Mouse (Mus musculus): ENCODE data around the gene Arsb. TPM values are rescaled to one million over a fixed set of nuclear protein-coding genes. Genes with fewer than 3 reads are reported as not detected.

Gene Arsb
- polyA plus RNA-seq, 1 experiment from 2014 or later = 7.9 TPM

DNA sequence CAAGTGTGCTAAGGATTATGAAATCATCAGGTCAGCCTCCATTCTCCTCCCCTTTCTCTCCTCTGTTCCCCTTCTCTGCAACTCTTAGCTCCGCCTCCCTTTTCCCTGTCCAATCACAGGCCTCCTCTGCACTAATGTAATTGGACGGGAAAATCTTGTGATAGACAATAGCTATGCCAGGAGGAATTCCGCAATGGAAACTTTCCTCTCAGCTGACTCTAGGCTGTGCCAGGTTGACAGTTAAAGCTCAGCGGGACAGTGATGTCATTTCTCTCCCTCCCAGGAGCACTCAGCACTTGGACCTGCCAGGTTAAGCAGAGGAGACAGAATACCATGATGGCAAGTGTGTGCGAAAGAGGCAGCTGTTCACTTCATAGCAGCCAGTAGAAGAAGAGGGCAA is 95.2 kb downstream of the Arsb start:
- no peak overlapping the region for H3K4me3 ChIP-seq (ENCODE audit: low read depth, low read length)
- H3K9me3 ChIP-seq (ENCODE audit: control insufficient read depth) = no peaks in the 10 kb centered on the region
- 81% methylated on average over 5 of the region's 5 CpGs for WGBS
- no peak overlapping the region for H3K4me2 ChIP-seq (replicated peaks; ENCODE audit: low read depth)
- no peak for TF ChIP-seq CTCF (IDR thresholded peaks at IDR 0.05; ENCODE audit: low read depth)
- no peak for ATAC-seq
- no peaks in the 10 kb centered on the region for H3K36me3 ChIP-seq (ENCODE audit: control insufficient read depth, insufficient read depth)
- no peaks in the 10 kb centered on the region for H3K27me3 ChIP-seq (replicated peaks; ENCODE audit: control insufficient read depth, insufficient read depth, low read length)
- no peaks in the 10 kb centered on the region for H3K4me1 ChIP-seq (replicated peaks; ENCODE audit: control insufficient read depth, insufficient read depth, low read length)
- H3K27ac ChIP-seq (ENCODE audit: low read depth, low read length) = no peak overlapping the region
- H3K9ac ChIP-seq (ENCODE audit: low read depth, low read length) = no peak overlapping the region

DNA sequence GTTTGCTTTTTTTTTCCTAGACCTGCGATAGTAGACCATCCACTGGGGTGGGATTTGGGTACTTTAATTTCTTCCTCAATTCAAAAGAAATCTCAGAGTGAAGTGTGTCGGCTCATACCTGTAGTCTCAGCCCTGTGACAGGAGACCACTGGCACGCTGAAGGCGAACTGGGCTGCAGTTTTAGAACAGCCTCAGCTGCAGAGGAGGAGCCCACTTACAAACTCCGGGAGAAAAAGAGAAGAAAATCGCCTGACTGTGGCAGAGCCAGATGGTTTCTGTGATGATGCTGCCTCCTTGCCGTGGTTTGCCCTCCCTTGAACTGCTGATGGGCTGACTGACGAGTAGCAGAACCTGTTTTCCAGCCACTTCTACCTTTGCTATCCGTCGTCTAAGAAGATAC is 100.3 kb downstream of the Arsb start:
- no peak for TF ChIP-seq CTCF (IDR thresholded peaks at IDR 0.05; ENCODE audit: low read depth)
- WGBS = 68% methylated on average over 10 of the region's 10 CpGs

DNA sequence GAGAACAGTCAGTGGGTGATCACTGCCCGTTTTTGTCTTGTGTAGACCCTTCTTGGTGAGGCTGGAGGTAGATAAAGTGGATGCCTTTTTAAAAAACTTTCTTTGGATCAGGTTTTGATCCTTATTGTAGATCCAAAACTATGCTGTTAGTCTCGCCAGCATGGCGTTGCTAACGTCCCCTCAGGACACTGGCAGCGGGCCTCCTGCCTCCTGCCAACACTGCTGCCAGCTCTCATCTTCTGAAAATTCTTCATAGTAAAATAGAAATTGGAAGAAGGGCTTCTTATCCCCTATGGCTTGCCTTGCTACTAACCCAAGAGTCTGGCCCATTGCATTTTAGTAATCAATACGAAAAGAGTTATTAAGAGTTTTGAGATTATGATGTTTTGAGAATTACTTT is 101.2 kb downstream of the Arsb start:
- Histone ChIP-seq H3K9me3 (ENCODE audit: control insufficient read depth) (no peaks in the 10 kb centered on the region), H3K4me2 (replicated peaks; ENCODE audit: low read depth) (no peak overlapping the region), H3K27me3 (replicated peaks; ENCODE audit: control insufficient read depth, insufficient read depth, low read length) (no peaks in the 10 kb centered on the region), H3K4me3 (ENCODE audit: low read depth, low read length) (no peak overlapping the region), H3K27ac (ENCODE audit: low read depth, low read length) (no peak overlapping the region), H3K4me1 (replicated peaks; ENCODE audit: control insufficient read depth, insufficient read depth, low read length) (no peaks in the 10 kb centered on the region), H3K36me3 (ENCODE audit: control insufficient read depth, insufficient read depth) (no peaks in the 10 kb centered on the region), H3K9ac (ENCODE audit: low read depth, low read length) (no peak overlapping the region)
- ATAC-seq = no peak
- WGBS = 95% methylated on average over 6 of the region's 6 CpGs
- TF ChIP-seq CTCF (IDR thresholded peaks at IDR 0.05; ENCODE audit: low read depth) = no peak

More for the DNA sequence above, 100.3 kb downstream of the Arsb start:
- no peaks in the 10 kb centered on the region for H3K4me1 ChIP-seq (replicated peaks; ENCODE audit: control insufficient read depth, insufficient read depth, low read length)
- H3K4me2 ChIP-seq (replicated peaks; ENCODE audit: low read depth) = no peak overlapping the region
- no peak overlapping the region for H3K4me3 ChIP-seq (ENCODE audit: low read depth, low read length)
- no peak for ATAC-seq
- no peaks in the 10 kb centered on the region for H3K36me3 ChIP-seq (ENCODE audit: control insufficient read depth, insufficient read depth)
- H3K27me3 ChIP-seq (replicated peaks; ENCODE audit: control insufficient read depth, insufficient read depth, low read length) = no peaks in the 10 kb centered on the region
- no peaks in the 10 kb centered on the region for H3K9me3 ChIP-seq (ENCODE audit: control insufficient read depth)
- H3K9ac ChIP-seq (ENCODE audit: low read depth, low read length) = no peak overlapping the region
- no peak overlapping the region for H3K27ac ChIP-seq (ENCODE audit: low read depth, low read length)

DNA sequence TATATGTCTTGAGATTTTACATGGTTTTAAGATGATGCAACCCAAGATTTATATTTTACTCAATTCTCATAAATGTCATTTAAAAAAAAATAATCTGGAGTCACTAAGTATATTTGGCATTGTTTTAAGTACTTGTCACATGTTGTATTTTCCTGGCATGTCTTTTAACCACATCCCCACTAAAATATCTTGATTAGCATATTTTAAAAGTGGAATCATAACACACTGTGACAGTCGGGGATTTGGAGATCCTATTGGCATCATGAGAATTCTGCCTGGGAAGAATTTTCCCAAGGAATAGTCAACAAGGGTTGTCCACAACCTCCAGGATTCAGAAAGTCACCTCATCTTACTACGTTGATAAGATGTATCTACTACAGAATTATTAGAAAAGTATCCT is 106.5 kb downstream of the Arsb start:
- no peak overlapping the region for H3K4me3 ChIP-seq (ENCODE audit: low read depth, low read length)
- H3K9ac ChIP-seq (ENCODE audit: low read depth, low read length) = no peak overlapping the region
- no peak for ATAC-seq
- no peak overlapping the region for H3K27ac ChIP-seq (ENCODE audit: low read depth, low read length)
- no peaks in the 10 kb centered on the region for H3K4me1 ChIP-seq (replicated peaks; ENCODE audit: control insufficient read depth, insufficient read depth, low read length)
- no peaks in the 10 kb centered on the region for H3K27me3 ChIP-seq (replicated peaks; ENCODE audit: control insufficient read depth, insufficient read depth, low read length)
- no peak overlapping the region for H3K4me2 ChIP-seq (replicated peaks; ENCODE audit: low read depth)
- 79% methylated on average over 2 of the region's 2 CpGs for WGBS
- H3K36me3 ChIP-seq (ENCODE audit: control insufficient read depth, insufficient read depth) = no peaks in the 10 kb centered on the region
- TF ChIP-seq CTCF (IDR thresholded peaks at IDR 0.05; ENCODE audit: low read depth) = no peak
- H3K9me3 ChIP-seq (ENCODE audit: control insufficient read depth) = no peaks in the 10 kb centered on the region

DNA sequence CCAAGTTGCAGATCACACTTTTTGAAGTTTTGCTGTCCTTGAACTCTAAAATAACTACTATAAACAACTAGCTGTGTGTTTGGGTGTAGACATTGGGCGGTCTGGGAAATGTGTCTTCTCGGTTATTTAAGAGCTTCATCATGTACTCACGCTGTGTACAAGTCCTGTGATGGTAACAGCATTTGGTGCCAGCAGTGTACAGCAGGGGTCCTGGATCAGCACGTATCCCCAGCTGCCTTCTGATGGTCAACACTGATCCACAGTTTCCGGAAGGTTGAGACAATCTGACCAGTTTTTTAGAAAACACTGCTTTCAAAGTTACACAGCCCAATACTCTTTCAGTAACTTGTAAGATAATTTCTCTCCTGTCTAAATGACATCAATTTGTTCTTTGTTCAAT is 108.0 kb downstream of the Arsb start:
- ATAC-seq = no peak
- WGBS = 85% methylated on average over 5 of the region's 5 CpGs
- no peaks in the 10 kb centered on the region for H3K4me1 ChIP-seq (replicated peaks; ENCODE audit: control insufficient read depth, insufficient read depth, low read length)
- H3K27ac ChIP-seq (ENCODE audit: low read depth, low read length) = no peak overlapping the region
- H3K27me3 ChIP-seq (replicated peaks; ENCODE audit: control insufficient read depth, insufficient read depth, low read length) = no peaks in the 10 kb centered on the region
- no peaks in the 10 kb centered on the region for H3K9me3 ChIP-seq (ENCODE audit: control insufficient read depth)
- no peak overlapping the region for H3K4me3 ChIP-seq (ENCODE audit: low read depth, low read length)
- H3K9ac ChIP-seq (ENCODE audit: low read depth, low read length) = no peak overlapping the region
- no peaks in the 10 kb centered on the region for H3K36me3 ChIP-seq (ENCODE audit: control insufficient read depth, insufficient read depth)
- no peak for TF ChIP-seq CTCF (IDR thresholded peaks at IDR 0.05; ENCODE audit: low read depth)
- H3K4me2 ChIP-seq (replicated peaks; ENCODE audit: low read depth) = no peak overlapping the region

DNA sequence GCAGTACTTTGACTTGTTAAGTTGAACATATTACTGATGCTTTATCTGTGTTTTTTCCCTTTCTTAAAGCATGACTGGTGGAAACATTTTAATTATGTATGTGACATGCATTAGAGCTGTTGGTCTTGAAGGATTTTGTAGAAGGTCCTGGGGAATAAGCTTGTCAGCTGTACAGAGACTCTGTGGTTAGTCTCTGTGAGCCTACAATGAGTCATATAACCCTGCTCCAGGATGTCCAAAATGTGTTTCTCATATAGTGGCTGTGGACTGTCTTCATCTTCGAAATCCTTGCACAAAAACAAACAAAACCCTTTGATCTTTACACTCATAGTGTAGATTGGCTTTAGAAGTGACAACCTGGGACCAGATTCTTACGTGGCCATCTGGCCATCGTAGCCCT is 110.7 kb downstream of the Arsb start:
- Histone ChIP-seq H3K4me1 (replicated peaks; ENCODE audit: control insufficient read depth, insufficient read depth, low read length) (no peaks in the 10 kb centered on the region), H3K4me3 (ENCODE audit: low read depth, low read length) (no peak overlapping the region), H3K4me2 (replicated peaks; ENCODE audit: low read depth) (no peak overlapping the region), H3K27me3 (replicated peaks; ENCODE audit: control insufficient read depth, insufficient read depth, low read length) (no peaks in the 10 kb centered on the region), H3K9ac (ENCODE audit: low read depth, low read length) (no peak overlapping the region), H3K36me3 (ENCODE audit: control insufficient read depth, insufficient read depth) (no peaks in the 10 kb centered on the region), H3K27ac (ENCODE audit: low read depth, low read length) (no peak overlapping the region), H3K9me3 (ENCODE audit: control insufficient read depth) (no peaks in the 10 kb centered on the region)
- TF ChIP-seq CTCF (IDR thresholded peaks at IDR 0.05; ENCODE audit: low read depth) = no peak
- ATAC-seq = no peak
- WGBS = 92% methylated on average over 3 of the region's 3 CpGs

DNA sequence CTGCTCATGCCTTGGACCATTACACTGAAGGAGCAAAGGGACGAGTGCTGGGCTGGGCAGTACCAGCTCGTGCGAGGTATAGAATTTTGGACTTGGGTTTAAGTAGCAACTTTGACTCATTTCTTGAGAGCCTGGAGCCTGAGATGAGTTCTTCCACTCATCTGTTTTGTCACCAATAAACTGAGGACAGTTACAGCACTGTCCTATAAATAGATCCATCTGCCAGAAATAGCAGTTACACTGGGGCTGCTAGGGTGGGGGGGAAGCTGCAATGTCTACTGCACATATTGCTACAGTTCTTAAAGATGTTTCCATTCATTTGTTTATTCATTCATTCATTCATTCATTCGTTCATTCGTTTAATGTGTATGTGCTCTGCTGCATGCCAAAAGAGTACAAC is 115.6 kb downstream of the Arsb start:
- H3K27ac ChIP-seq (ENCODE audit: low read depth, low read length) = no peak overlapping the region
- 91% methylated on average over 5 of the region's 5 CpGs for WGBS
- H3K4me2 ChIP-seq (replicated peaks; ENCODE audit: low read depth) = no peak overlapping the region
- H3K4me3 ChIP-seq (ENCODE audit: low read depth, low read length) = no peak overlapping the region
- TF ChIP-seq CTCF (IDR thresholded peaks at IDR 0.05; ENCODE audit: low read depth) = no peak
- no peaks in the 10 kb centered on the region for H3K9me3 ChIP-seq (ENCODE audit: control insufficient read depth)
- no peaks in the 10 kb centered on the region for H3K27me3 ChIP-seq (replicated peaks; ENCODE audit: control insufficient read depth, insufficient read depth, low read length)
- ATAC-seq = no peak
- H3K36me3 ChIP-seq (ENCODE audit: control insufficient read depth, insufficient read depth) = no peaks in the 10 kb centered on the region
- no peak overlapping the region for H3K9ac ChIP-seq (ENCODE audit: low read depth, low read length)
- no peaks in the 10 kb centered on the region for H3K4me1 ChIP-seq (replicated peaks; ENCODE audit: control insufficient read depth, insufficient read depth, low read length)

Measured in intestine, postnatal 0 days (tissue).